Mouse (Mus musculus): Measurements from ENCODE around the gene Abcb9. TPM values are rescaled to one million over a fixed set of nuclear protein-coding genes. Genes with fewer than 3 reads are reported as not detected.

The Abcb9 gene
- polyA plus RNA-seq, 1 experiment: 0.46 TPM

DNA sequence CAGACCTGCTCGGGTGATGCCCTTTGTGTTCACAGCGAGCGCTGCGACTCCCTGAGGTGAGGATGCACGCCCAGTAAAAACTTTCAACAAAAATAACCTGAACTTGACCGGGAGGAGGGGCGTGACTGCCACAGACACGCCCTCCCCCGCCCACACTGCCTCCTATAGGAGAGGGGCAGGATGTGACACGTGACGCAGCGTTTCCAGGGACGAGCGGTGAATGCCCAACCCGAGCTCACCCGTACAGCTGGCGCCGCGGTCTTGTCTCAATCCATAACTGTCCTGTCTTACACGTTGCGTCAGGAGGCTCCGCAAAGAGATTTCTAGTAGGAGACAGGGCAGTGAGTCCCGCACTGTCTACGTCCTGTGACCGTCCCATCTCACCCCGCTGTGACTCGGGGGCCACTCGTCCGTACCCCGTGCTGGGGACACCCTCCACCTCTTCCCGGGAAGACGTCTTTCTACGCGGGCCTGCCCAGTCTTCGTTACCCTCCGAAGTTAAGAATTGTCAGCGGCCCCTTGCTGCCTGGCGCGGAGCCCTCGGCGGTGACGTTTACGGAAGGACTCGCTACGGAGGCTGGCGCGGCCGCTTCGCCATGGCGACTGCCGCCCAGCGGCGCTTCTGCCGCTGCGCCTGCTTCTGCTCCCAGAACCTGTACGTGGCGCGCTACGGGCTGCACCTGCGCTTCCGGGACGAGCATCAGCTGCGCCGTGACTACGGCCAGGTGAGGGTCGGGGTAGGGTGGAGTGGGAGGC lies 16.3 kb upstream of the Abcb9 start, which contains the start of gene Ogfod2:
TSS of gene Ogfod2 (plus strand) at position 556 of the 756 bp plus-strand sequence.
- TF ChIP-seq MYOG (IDR thresholded peaks at IDR 0.05; ENCODE audit: control insufficient read depth, extremely low read depth, insufficient read length) (no peak), USF1 (IDR thresholded peaks at IDR 0.05; ENCODE audit: low read depth) (peak; percentile 99), CEBPB (IDR thresholded peaks at IDR 0.05; ENCODE audit: low read depth) (no peak), CTCF (IDR thresholded peaks at IDR 0.05; ENCODE audit: control insufficient read depth, insufficient read depth, insufficient read length) (peak; percentile 76), MAX (IDR thresholded peaks at IDR 0.05) (peak; percentile 60)
- peaks cover 8% of the 10 kb centered on the region for H3K79me3 ChIP-seq (ENCODE audit: low read depth)
- peaks cover 11% of the 10 kb centered on the region for H3K79me2 ChIP-seq (ENCODE audit: control insufficient read depth, insufficient read depth)
- H3ac ChIP-seq (ENCODE audit: control insufficient read depth, insufficient read length, low read depth): peak within 1 kb of the TSS; percentile 83
- peak within 1 kb of the TSS; percentile 76 for H3K4me3 ChIP-seq (ENCODE audit: insufficient read depth, poor library complexity, severe bottlenecking)
- no peaks in the 10 kb centered on the region for H3K36me3 ChIP-seq (ENCODE audit: control insufficient read depth, insufficient read depth)
- H3K27me3 ChIP-seq (ENCODE audit: control insufficient read depth, insufficient read depth, insufficient read length): no peaks in the 10 kb centered on the region

DNA sequence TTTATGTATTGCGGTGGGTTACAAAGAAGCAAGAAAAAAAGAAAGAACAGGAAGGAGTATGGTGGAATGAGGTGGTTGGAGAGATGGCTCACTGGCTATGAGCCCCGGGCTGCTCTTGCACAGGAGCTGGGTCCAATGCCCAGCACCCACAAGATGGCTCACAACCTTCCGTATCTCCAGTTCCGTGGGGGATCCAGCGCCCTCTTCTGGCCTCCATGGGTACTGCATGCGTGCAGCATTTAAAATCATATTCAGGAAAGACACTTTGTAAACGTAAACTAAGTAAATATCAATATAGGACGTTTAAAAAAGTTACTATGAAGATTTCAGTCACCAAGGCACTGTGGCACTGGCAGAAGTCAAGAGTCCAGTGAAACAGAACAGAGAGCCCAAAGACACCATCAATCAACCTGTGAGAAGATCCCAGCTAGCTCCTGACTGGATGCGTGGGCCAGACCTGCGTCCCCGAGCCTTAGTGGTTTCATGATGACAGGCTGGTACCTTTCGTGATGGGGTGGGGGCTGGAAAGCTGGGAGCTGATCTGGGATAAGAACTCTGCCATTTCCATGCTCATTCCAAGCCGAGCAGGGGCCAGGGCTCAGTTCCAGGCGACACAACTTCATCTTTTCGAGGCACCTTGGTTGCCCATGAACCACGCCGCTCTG lies 15.6 kb upstream of the Abcb9 start:
- H3K79me2 ChIP-seq (ENCODE audit: control insufficient read depth, insufficient read depth): peaks cover 4% of the 10 kb centered on the region
- H3K4me3 ChIP-seq (ENCODE audit: insufficient read depth, poor library complexity, severe bottlenecking): peak overlapping the region; percentile 76
- H3ac ChIP-seq (ENCODE audit: control insufficient read depth, insufficient read length, low read depth): peak overlapping the region; percentile 55
- no peaks in the 10 kb centered on the region for H3K27me3 ChIP-seq (ENCODE audit: control insufficient read depth, insufficient read depth, insufficient read length)
- no peaks in the 10 kb centered on the region for H3K36me3 ChIP-seq (ENCODE audit: control insufficient read depth, insufficient read depth)
- H3K79me3 ChIP-seq (ENCODE audit: low read depth): peaks cover 3% of the 10 kb centered on the region
- peak; percentile 15 for TF ChIP-seq CTCF (IDR thresholded peaks at IDR 0.05; ENCODE audit: control insufficient read depth, insufficient read depth, insufficient read length)
- no peak for TF ChIP-seq MAX (IDR thresholded peaks at IDR 0.05)

DNA sequence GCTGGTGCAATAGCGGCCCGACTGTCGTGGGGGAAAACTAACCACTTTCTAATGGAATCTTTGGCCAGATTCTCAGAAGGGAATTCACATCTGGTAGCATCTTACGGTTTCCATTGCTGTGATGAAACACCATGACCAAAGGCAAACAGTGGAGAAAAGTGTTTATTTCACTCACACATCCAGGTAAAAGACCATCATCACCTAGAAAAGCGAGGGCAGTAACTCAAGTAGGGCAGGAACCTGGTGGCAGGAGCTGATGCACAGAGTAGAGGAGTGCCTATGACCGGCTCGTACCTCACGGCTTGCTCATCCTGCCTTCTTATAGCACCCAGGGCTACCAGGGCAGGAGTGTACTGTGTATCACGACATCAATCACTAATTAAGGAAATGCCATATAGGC lies 8.0 kb upstream of the Abcb9 start:
- TF ChIP-seq CEBPB (IDR thresholded peaks at IDR 0.05; ENCODE audit: low read depth) (no peak), USF1 (IDR thresholded peaks at IDR 0.05; ENCODE audit: low read depth) (no peak), FOSL1 (IDR thresholded peaks at IDR 0.05; ENCODE audit: insufficient read depth, low read length, poor library complexity, severe bottlenecking) (no peak), CTCF (IDR thresholded peaks at IDR 0.05; ENCODE audit: control insufficient read depth, insufficient read depth, insufficient read length) (no peak), MYOG (IDR thresholded peaks at IDR 0.05; ENCODE audit: control insufficient read depth, extremely low read depth, insufficient read length) (no peak), MYOD1 (IDR thresholded peaks at IDR 0.05; ENCODE audit: control insufficient read depth, insufficient read length, low read depth) (no peak)
- Histone ChIP-seq H3K4me3 (ENCODE audit: insufficient read depth, poor library complexity, severe bottlenecking) (no peak overlapping the region), H3K36me3 (ENCODE audit: control insufficient read depth, insufficient read depth) (no peaks in the 10 kb centered on the region), H3K79me2 (ENCODE audit: control insufficient read depth, insufficient read depth) (no peaks in the 10 kb centered on the region), H3K27me3 (ENCODE audit: control insufficient read depth, insufficient read depth, insufficient read length) (no peaks in the 10 kb centered on the region), H3ac (ENCODE audit: control insufficient read depth, insufficient read length, low read depth) (no peak overlapping the region), H3K79me3 (ENCODE audit: low read depth) (no peaks in the 10 kb centered on the region)

GRCm38 (mm10) chr5:124103020-124103419 lies 7.4 kb upstream of the Abcb9 start:
- H3K27me3 ChIP-seq (ENCODE audit: control insufficient read depth, insufficient read depth, insufficient read length): no peaks in the 10 kb centered on the region

DNA sequence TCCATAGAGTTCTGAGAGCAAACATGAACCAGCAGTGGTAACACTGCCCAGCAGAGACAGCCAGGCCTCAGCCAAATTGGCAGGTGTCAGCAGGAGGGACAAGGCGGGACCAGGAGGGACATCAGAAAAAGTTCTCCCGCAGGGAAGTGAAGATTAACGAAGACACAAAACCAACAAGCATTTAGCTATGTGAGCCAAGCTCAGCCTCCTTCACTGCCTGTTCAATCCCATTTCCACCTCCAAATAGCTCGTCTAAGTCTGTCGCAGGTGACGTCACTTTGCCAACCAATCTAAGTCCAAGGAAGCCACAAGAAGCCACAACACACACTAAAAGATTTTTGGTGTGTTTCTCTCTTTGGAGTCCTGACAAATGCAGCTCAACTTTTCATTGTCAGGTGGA lies 6.7 kb upstream of the Abcb9 start:
- no peaks in the 10 kb centered on the region for H3K79me3 ChIP-seq (ENCODE audit: low read depth)
- no peaks in the 10 kb centered on the region for H3K79me2 ChIP-seq (ENCODE audit: control insufficient read depth, insufficient read depth)
- no peaks in the 10 kb centered on the region for H3K36me3 ChIP-seq (ENCODE audit: control insufficient read depth, insufficient read depth)
- no peaks in the 10 kb centered on the region for H3K27me3 ChIP-seq (ENCODE audit: control insufficient read depth, insufficient read depth, insufficient read length)
- no peak overlapping the region for H3ac ChIP-seq (ENCODE audit: control insufficient read depth, insufficient read length, low read depth)
- no peak overlapping the region for H3K4me3 ChIP-seq (ENCODE audit: insufficient read depth, poor library complexity, severe bottlenecking)
- no peak for TF ChIP-seq USF1 (IDR thresholded peaks at IDR 0.05; ENCODE audit: low read depth)
- TF ChIP-seq MYOG (IDR thresholded peaks at IDR 0.05; ENCODE audit: control insufficient read depth, extremely low read depth, insufficient read length): no peak
- TF ChIP-seq FOSL1 (IDR thresholded peaks at IDR 0.05; ENCODE audit: insufficient read depth, low read length, poor library complexity, severe bottlenecking): no peak
- TF ChIP-seq CEBPB (IDR thresholded peaks at IDR 0.05; ENCODE audit: low read depth): no peak
- TF ChIP-seq MYOD1 (IDR thresholded peaks at IDR 0.05; ENCODE audit: control insufficient read depth, insufficient read length, low read depth): no peak
- TF ChIP-seq CTCF (IDR thresholded peaks at IDR 0.05; ENCODE audit: control insufficient read depth, insufficient read depth, insufficient read length): no peak
- TF ChIP-seq MAX (IDR thresholded peaks at IDR 0.05): no peak

More at GRCm38 (mm10) chr5:124103020-124103419, 7.4 kb upstream of the Abcb9 start:
- Histone ChIP-seq H3ac (ENCODE audit: control insufficient read depth, insufficient read length, low read depth) (no peak overlapping the region), H3K79me2 (ENCODE audit: control insufficient read depth, insufficient read depth) (no peaks in the 10 kb centered on the region), H3K79me3 (ENCODE audit: low read depth) (no peaks in the 10 kb centered on the region), H3K4me3 (ENCODE audit: insufficient read depth, poor library complexity, severe bottlenecking) (no peak overlapping the region), H3K36me3 (ENCODE audit: control insufficient read depth, insufficient read depth) (no peaks in the 10 kb centered on the region)
- TF ChIP-seq FOSL1 (IDR thresholded peaks at IDR 0.05; ENCODE audit: insufficient read depth, low read length, poor library complexity, severe bottlenecking): no peak
- TF ChIP-seq MAX (IDR thresholded peaks at IDR 0.05): no peak
- no peak for TF ChIP-seq CTCF (IDR thresholded peaks at IDR 0.05; ENCODE audit: control insufficient read depth, insufficient read depth, insufficient read length)
- TF ChIP-seq MYOD1 (IDR thresholded peaks at IDR 0.05; ENCODE audit: control insufficient read depth, insufficient read length, low read depth): no peak
- TF ChIP-seq USF1 (IDR thresholded peaks at IDR 0.05; ENCODE audit: low read depth): no peak
- TF ChIP-seq CEBPB (IDR thresholded peaks at IDR 0.05; ENCODE audit: low read depth): no peak

Measured in C2C12 (cell line).